Mouse (Mus musculus): ENCODE results near the gene Mitf. TPM values are rescaled to one million over a fixed set of nuclear protein-coding genes. Genes with fewer than 3 reads are reported as not detected.

Gene Mitf
- total RNA-seq (2015) (7.6 and 9.7 TPM in 2 replicates), total RNA-seq (2017) (5.8 and 7.9 TPM in 2 replicates)

DNA sequence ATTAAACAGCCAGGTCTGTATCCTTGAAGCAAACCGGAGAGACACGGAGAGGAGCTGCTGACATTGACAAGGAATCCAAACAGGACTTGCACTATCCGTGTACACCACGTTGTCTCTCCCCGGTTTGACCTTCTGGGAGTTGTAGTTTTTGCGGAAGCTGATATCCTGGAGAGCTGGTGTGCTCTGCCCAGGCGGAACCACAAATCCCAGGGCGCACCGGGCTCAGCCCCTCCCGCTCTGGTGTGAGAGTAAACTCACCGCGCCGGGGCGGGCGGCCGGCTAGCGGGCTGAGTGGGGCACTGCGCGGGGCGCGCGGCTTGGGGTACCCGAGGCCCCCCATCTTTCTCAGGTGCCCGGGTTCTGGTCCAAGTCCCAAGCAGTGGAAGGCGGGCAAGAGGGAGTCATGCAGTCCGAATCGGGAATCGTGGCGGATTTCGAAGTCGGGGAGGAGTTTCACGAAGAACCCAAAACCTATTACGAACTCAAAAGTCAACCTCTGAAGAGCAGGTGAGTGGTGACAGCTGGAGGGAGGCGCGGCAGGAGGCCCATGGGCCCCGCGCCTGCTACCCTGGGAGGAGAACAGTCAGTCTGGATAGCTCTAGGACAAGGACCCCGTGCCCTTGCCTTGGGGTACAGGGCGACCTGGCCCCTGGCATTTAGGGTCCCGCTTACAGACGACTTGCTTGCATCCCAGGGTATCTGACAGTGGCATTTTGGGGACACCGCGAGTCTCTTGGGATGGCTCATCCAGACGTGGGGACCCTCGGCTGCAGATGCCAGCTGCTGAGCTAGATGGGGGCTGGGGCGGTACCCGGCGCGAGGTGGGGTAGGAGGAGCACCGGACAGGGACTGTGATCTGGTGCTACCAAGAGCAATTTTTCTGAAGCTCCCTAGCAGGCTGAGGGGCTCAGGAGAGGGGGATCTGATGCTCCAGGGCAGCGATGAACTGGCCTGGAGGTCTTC is at the start of gene Mitf:
Mitf (plus strand) TSS at position 272 of the 963 bp plus-strand sequence.
- ATAC-seq (replicated peaks; ENCODE audit: poor library complexity): peak; percentile 96

GRCm38 (mm10) chr6:97757361-97757760 is 49.5 kb upstream of the Mitf start:
- no peak for ATAC-seq (replicated peaks; ENCODE audit: poor library complexity)

DNA sequence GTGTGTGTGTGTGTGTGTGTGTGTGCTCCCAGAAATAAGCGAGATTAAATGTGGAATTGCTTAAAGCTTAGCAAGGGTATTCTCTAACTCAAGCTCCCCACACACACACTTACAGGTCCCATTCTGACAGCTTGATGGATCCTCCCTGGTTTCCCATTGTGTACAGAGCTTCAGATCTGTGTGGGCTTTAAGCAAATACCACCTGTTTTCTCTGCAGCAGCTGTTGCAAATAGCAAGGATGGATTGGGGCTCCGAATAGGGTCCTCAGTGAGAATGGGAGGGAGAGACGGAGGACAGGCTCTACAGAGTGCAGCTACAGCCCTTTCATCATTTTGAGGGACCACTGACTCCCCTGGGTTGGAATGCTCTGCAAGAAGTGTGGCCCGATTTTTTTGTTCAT is 48.0 kb upstream of the Mitf start:
- no peak for ATAC-seq (replicated peaks; ENCODE audit: poor library complexity)

GRCm38 (mm10) chr6:97759301-97759700 is 47.6 kb upstream of the Mitf start:
- peak; percentile 83 for ATAC-seq (replicated peaks; ENCODE audit: poor library complexity)

DNA sequence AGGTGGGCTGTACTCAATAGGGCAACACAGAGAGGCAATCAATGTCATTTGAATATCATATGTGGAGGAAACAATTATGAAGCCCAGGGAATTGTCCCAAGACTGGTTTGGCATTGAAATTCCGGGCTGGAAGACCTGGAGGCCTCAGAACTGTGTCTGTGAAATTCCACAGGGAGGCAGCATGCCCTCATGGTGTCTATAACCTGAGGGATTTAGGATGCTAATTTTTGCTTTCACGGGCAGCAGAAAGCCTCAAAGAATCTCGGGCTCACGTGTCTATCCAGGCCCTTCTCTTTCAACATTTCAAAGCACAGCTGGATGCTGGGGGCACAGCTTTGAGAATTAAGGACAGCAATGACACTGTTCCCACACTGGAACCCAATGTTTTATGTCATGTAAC is 45.5 kb upstream of the Mitf start:
- ATAC-seq (replicated peaks; ENCODE audit: poor library complexity): no peak

DNA sequence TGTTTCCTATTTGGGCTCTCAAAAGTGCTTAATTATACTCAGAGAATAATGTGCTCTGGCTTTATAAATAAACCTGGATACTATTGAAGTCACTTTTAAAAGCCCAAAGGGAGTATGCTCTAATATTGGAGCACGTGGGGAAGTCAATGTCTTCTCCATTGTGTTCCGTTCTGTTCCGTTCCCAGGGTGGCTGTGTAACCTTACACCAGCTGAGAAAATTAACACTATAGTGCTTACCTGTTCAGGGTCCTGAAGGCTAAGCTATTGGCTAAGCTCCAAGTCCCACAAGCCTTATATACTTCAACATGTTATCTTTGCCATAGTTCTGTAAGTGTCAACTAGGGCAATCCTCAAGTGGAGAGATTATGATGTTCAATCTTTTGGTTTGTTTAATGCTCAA is 42.9 kb upstream of the Mitf start:
- ATAC-seq (replicated peaks; ENCODE audit: poor library complexity): no peak

DNA sequence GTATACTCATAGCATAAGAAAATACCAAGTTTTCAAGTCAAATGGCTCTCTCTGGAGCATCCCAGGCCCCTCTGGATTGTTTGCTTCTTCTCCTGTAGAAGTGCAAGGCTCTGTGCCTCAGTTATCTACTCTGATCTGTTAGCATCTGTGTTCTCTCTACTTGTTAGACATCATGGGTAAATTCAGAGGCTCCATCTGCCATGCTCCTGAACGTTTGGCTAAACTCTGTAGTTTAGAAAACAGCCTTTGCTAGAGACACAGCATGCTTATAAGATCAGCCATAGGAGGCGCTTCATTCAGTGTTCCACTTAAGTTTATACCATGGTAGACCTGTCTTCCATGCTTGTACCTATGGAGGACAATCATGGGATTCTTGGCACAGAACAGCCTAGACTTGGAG is 39.0 kb upstream of the Mitf start:
- ATAC-seq (replicated peaks; ENCODE audit: poor library complexity): no peak

GRCm38 (mm10) chr6:97769549-97769948 is 37.3 kb upstream of the Mitf start:
- no peak for ATAC-seq (replicated peaks; ENCODE audit: poor library complexity)

GRCm38 (mm10) chr6:97781316-97781715 is 25.5 kb upstream of the Mitf start:
- no peak for ATAC-seq (replicated peaks; ENCODE audit: poor library complexity)

DNA sequence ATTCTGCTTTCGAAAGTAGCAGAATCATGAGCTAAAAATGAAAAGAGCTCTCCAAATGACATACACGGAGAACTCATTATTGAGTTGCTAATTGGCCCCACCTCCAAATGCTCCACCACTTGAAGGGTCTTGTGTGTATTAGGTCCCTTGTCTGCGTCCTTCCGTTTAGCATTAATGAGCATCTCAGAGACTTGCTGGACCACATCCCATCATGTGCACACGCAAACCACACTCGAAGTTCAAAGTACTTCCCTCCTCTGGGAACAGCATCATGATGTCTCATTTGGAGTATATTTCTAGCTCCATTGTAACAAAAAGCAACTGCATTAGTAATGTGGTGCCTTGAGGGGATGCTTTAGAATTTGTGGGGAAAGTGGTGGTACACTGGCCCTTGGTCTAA is 24.6 kb upstream of the Mitf start:
- ATAC-seq (replicated peaks; ENCODE audit: poor library complexity): no peak

DNA sequence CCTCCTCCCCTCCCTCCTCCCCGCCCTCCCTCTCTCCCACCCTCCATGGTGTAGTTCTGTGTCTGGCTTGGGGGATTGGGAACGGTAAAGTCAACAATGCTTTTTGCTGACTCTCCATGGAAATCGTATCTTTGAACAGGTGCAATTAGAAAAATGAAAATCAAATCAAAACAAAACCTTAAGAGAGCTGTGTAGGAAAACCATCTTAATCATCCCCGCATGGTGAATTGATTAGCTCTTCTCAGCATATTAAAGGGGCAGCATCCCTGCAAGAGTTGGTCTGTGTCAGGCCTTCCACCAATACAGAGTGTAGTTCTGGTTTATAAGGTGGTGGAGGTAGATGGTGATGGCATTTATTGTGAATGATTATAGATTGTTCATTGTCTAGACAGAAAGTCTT is 20.0 kb upstream of the Mitf start:
- no peak for ATAC-seq (replicated peaks; ENCODE audit: poor library complexity)

DNA sequence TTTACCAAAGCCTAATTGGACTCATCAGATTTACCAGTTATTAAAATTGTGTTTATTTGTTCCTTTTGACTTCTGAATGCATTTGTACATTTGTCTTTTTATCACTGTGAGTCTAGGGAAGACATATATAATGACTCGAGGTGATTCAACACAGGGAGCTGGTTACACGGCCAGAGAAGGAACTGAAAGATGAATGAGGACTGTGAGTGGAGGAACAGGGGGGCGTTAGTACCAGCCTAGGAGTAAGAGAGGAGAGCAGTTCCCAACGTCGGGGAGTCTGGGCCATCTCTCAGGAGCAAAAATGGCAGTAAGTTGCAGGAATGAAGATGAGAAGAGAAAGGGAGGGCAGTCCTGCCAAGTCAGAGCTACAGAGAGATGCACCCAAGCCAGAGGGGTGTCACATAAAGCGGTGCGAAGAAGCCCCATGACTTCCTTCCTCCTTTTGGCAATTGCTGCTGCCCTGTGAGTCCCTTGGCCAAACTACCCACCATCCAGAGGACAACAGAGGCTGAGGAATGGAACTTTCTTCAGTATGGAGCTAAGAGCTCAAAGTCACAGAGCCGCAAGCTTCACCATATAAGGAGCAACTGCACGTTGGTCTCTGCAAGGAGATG is 18.4 kb upstream of the Mitf start:
- peak; percentile 83 for ATAC-seq (replicated peaks; ENCODE audit: poor library complexity)

GRCm38 (mm10) chr6:97789700-97790099 is 17.2 kb upstream of the Mitf start:
- ATAC-seq (replicated peaks; ENCODE audit: poor library complexity): no peak

- peak; percentile 78 for ATAC-seq (replicated peaks; ENCODE audit: poor library complexity)
These were observed 14.7 kb upstream of the Mitf start for GRCm38 (mm10) chr6:97792104-97792503.

- ATAC-seq (replicated peaks; ENCODE audit: poor library complexity): no peak
These were observed 11.7 kb upstream of the Mitf start for GRCm38 (mm10) chr6:97795175-97795574.

DNA sequence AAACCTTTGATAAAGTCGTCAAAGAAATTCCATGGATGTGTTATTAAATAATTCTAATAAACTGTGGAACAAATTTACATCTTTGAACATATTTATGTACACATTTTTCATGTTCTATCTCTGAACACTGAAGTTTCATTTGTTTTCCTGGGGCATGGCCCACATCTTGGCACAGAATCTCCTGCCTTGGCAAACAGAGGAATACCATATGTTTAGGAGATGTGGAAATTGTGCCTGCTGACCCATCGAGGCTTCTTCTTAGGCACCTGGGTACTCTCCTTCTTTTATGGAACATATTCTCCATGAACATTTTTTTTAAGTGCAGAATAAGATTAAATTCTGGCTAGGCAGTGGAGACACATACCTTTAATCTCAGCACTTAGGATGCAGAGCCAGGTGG is 6.2 kb upstream of the Mitf start:
- no peak for ATAC-seq (replicated peaks; ENCODE audit: poor library complexity)

DNA sequence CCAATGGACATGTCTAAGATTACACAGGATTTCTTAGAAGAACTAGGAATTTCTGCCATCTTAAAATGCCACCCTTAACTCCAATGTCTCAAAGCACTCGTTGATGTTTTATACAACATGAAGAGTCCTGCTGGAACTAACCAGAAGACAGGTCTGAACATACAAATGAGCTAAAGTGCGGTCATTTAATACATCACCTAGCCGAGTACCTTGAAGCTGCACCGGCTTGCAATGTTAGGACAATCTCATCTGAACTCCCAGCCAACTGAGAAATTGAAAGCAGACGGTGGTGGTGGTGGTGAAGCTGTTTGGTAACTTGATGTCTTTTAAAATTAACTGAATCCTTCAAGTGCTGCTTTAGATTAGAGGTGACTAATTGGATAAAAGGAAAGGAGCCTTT is 801 bp upstream of the Mitf start:
- no peak for ATAC-seq (replicated peaks; ENCODE audit: poor library complexity)

- ATAC-seq (replicated peaks; ENCODE audit: poor library complexity): peak; percentile 51
These were observed 7.3 kb downstream of the Mitf start for GRCm38 (mm10) chr6:97814191-97814590.

DNA sequence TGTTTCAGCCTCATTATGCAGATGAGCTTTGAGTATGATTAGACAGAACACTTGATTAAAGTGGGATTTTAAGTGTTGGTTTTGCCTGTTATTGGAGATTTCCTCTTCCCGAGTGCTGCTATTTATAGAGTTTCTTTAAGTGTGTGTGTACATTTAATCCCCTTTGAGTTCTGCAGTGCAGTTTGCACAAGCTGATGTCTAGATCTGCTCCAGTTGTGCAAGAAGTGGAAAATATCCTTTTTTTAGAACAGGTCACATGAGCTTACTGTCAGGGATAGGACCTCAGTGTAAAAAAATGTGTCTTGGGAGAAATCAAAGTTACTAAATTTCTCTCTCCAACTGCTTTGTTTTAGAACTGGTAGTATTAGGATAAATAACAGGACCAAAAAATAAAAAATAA is 8.9 kb downstream of the Mitf start:
- ATAC-seq (replicated peaks; ENCODE audit: poor library complexity): 0 out of 2 replicates have a peak, but pooled peaks have one; percentile 17

GRCm38 (mm10) chr6:97816806-97817205 is 10.0 kb downstream of the Mitf start:
- ATAC-seq (replicated peaks; ENCODE audit: poor library complexity): no peak

DNA sequence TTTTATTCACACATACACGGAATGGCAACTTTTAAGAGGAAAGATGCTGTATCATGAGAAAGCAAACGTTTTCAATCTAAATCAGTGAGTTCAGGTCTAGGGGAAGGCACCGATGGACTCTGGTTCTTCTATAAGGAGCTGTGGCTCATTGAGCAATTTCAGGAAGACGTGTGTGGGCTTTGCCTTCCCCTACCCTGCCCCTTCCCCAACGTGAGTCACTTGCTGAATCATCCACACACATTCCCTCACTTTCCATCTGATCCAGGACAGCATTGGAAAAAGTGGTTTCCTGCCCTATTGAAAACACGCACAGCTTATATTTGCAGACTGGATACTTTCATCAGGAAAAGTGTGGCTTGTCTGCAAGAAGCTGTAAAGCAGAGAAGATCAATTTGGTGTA is 11.3 kb downstream of the Mitf start:
- peak; percentile 49 for ATAC-seq (replicated peaks; ENCODE audit: poor library complexity)

GRCm38 (mm10) chr6:97818948-97819347 is 12.1 kb downstream of the Mitf start:
- peak; percentile 60 for ATAC-seq (replicated peaks; ENCODE audit: poor library complexity)

Measured in megakaryocyte progenitor cell, adult 5-6 weeks (primary cell).